Mouse (Mus musculus) right cerebral cortex, postnatal 10 days (tissue): ENCODE measurements around the gene Tnks2.

Source experiments
- DNase-seq, 2 experiments: peaks; one replicate each; pipeline ENCODE4 v3.0.0; 2021; ENCODE audit warnings: low spot score in 2 of 2

Gene Tnks2

GRCm38 (mm10) chr19:36932613-36933012, 98.6 kb downstream of the Tnks2 start:
- no peak for DNase-seq

- no peak for DNase-seq
Measured at GRCm38 (mm10) chr19:36936285-36936684, 102.3 kb downstream of the Tnks2 start.

GRCm38 (mm10) chr19:36938008-36938407, 104.0 kb downstream of the Tnks2 start:
- no peak for DNase-seq

GRCm38 (mm10) chr19:36940064-36940463, 106.0 kb downstream of the Tnks2 start:
- DNase-seq: no peak
